Mouse (Mus musculus) G1E (cell line): ENCODE data around the gene Ccdc186.

Source experiments
- CTCF ChIP-seq: IDR thresholded peaks from 2 replicates; pipeline ENCODE4 v1.5.1; 2012; ENCODE audit warnings: low read depth, low read length, inconsistent platforms, mixed read lengths
- GATA1 ChIP-seq: IDR thresholded peaks from 2 replicates; pipeline ENCODE4 v1.6.1; 2012; ENCODE audit warnings: borderline replicate concordance, low read length, inconsistent platforms, mixed read lengths
- GATA2 ChIP-seq: IDR thresholded peaks from 2 replicates; pipeline ENCODE4 v1.6.1; 2012; ENCODE audit warnings: low read depth, low read length, inconsistent platforms, borderline replicate concordance
- POLR2AphosphoS5 ChIP-seq: IDR thresholded peaks from 2 replicates; pipeline ENCODE4 v1.6.1; 2012; ENCODE audit warnings: low read depth, low read length, inconsistent platforms; ENCODE audit not compliant: insufficient replicate concordance
- TAL1 ChIP-seq: conservative IDR thresholded peaks from 2 replicates; pipeline ENCODE4 v1.6.1; 2012; ENCODE audit warnings: low read depth, low read length, inconsistent platforms, mixed read lengths

GRCm38 (mm10) chr19:56758311-56758710 is 63.7 kb downstream of the Ccdc186 start:
- TF ChIP-seq CTCF (no peak), POLR2AphosphoS5 (no peak), TAL1 (no peak), GATA2 (no peak), GATA1 (no peak)
